Mouse (Mus musculus) right cerebral cortex, postnatal 4 days (tissue): ENCODE data around the gene Ager.
A peak's percentile ranks its signal among the peaks of the same experiment; 100 is the strongest.

Source experiments
- DNase-seq: peaks from one replicate; pipeline ENCODE4 v3.0.0-alpha.2; 2022

The Ager gene

GRCm38 (mm10) chr17:34605609-34606008 lies 7.9 kb downstream of the Ager start:
- peak; percentile 98 for DNase-seq

DNA sequence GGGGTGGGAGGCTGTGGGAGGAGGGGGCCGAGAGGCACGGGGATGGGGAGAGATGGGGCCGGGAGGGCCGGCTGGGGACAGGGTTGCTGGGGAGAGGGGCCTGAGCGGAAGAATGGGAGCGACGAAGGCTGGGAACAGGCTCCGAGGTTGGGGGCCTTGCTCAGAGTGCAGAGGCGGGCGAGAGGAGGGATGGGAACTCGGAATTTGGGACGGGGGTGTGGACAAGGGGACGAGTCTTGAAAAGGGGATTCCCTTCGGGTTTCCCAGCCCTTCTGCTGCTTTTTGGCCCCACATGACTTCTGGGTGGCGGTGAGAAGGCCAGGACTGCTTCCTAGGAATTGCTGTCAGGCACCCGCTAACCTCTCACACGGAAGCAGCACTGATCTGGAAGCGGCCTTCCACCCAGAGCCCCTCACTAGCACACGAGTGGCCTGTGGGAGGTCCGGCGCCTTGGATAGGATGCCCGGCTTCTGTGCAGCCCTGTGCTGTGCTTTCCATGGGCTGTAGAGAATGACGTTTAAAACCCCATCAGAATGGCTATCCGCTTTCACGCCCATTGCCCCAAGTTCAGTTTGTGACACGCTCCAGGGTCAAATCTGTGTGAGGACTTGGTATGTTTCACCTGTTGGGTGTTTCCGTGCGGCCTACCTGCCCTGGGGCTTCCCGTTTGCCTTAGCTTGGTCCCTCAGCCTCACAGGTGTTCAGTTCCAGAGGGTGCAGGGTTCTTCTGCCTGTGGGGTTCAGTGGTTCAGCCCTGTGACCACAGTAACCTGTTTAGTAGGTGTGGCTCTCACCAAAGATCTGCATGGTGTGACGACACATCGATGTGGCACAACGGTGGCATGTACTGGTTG lies 8.8 kb downstream of the Ager start:
- DNase-seq = no peak

DNA sequence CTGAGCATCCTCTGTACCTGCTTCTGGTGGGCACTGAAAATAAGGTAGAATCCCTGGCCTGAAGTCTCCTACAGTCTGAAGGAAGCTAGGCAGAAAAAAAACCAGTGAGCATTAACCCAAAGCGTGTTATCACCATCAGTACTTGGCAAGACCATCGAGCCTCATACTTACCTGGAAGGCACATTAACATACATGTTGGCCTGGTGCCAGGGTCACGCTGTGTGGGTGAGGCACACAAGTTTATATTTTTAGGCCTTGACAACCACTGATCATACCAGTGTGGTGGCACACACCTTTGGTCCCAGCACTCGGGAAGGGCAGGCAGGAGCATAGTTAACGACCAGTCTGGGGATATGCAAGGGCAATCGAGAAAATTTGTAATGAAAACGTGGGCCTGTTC lies 10.3 kb downstream of the Ager start:
- no peak for DNase-seq

DNA sequence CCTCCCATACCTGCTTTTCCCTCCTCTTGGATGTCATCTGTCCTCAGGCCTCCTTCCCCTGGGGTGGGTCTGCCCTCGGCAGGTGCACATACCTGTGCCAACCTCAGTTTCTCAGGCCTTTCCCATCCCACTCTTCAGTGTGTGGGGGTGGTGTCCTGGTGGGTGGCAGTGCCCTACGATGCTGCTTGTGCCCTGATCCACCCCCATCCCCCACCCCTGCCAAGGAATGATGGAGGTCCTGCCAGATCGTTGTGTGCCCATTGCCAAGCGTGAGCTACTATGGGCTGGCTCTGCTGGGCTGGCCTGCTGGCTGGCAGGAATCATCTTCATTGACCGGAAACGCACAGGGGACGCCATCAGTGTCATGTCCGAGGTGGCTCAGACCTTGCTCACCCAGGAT lies 13.4 kb downstream of the Ager start:
- DNase-seq = no peak

GRCm38 (mm10) chr17:34613054-34613645 lies 15.5 kb downstream of the Ager start:
- DNase-seq = no peak

DNA sequence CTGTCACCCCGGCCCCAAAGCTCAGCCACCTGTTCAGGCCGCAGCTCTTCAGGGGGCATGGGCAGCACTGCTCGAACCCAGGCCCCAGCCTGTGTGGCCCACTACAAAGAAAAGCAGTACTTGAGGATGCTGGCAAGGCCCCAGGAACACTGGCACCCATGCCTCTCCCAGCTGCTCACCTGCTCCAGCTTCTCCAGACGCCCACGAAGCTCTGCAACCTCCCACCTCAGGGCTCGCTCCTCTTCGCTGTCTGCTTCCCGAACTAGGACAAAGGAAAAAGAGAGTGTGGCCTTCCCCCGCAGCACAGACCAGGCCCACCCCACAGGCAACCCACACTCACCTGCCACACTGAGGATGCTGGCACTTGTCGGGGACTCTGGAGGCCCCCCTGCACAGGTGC lies 16.2 kb downstream of the Ager start:
- no peak for DNase-seq

DNA sequence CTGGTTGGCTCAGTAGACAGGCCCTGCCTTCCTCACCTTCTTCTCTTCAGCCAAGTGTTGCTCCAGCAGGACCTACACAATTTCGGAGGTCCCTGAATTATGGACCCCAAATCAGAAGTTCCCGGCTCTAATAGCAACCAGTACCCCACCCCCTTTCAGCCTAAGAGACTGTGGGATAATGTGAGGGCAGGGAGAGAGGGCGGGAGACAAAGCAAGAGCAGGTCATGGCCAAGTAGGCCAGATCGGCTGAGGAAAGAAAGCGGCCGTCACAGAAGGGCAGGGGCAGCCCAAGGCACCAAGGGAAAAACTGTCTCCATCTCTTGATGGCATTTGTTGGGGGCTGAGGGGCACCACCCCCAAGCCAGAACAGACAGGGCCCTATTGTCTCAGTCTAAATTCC lies 18.2 kb downstream of the Ager start, which contains the start of gene Egfl8:
Gene Egfl8 (minus strand): TSS at position 101 of the 400 bp plus-strand sequence.
- no peak for DNase-seq

DNA sequence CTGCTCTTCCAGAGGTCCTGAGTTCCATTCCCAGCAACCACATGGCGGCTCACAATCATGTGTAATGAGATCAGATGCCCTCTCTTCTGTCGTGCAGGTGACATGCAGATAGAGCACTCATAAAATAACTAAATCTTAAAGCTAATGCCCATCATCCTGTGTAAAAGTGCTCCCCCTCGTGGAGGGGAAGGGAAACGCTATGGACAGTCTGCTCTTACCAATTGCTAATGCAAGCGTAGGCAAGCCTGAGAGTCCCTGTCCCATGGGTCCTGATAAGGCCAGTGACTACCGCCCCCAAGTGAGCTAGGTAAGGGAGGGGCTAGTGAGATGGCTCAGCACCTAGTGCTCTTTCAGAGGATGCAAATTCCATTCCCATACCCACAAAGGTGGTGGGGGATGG lies 21.3 kb downstream of the Ager start:
- DNase-seq = no peak

DNA sequence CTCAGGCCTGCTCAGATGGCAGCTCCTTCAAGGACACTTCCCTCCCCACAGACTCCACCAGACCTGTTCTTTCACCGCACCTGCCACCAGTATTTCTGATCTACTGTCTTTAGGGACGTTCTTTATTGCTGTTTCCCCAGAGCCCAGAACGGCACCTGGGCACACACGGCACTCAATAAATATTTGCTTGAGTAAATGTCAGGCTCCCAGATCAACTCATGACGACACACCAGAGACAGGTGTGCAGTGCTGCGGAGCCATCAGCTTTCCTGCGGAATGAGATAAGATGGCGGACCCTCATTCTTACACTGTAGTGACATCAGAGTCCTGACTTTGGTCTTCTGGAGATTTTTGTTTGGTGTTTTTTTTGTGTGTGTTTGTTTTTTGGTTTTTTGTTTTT lies 23.3 kb downstream of the Ager start:
- DNase-seq = no peak

DNA sequence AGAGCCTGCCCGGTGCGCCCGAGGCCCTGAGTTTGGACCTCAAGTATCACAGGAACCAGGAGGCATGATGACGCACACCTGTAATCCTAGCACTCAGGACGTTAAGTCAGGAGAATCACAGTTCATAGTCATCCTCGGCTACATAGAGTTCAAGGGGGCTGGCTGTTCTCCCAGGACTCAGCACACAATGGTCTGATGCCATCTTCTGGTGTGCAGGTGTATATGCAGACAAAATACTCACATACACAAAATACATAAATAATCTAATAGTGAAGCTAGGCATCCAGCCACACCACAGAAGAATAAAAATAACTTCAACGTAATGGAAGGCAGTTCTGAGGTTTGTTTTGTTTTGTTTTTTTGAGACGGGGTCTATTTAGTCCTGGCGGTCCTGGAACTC lies 25.5 kb downstream of the Ager start:
- no peak for DNase-seq

DNA sequence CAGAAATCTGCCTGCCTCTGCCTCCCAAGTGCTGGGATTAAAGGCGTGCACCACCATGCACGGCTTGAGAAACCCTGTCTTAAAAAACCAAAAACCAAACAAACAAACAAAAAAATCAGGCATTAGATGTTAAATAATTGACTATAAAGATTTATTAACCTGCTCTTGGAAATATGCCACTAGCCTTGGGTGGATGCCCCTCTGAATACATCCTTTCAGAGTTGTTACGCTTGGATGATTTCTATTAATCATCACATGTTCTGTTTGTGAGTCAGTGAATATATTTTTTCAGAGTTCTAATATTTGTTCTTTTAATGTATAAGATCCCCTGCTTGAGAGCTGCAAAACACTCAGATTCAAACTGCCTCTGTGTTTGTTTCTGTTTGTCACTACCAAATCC lies 27.3 kb downstream of the Ager start:
- no peak for DNase-seq

DNA sequence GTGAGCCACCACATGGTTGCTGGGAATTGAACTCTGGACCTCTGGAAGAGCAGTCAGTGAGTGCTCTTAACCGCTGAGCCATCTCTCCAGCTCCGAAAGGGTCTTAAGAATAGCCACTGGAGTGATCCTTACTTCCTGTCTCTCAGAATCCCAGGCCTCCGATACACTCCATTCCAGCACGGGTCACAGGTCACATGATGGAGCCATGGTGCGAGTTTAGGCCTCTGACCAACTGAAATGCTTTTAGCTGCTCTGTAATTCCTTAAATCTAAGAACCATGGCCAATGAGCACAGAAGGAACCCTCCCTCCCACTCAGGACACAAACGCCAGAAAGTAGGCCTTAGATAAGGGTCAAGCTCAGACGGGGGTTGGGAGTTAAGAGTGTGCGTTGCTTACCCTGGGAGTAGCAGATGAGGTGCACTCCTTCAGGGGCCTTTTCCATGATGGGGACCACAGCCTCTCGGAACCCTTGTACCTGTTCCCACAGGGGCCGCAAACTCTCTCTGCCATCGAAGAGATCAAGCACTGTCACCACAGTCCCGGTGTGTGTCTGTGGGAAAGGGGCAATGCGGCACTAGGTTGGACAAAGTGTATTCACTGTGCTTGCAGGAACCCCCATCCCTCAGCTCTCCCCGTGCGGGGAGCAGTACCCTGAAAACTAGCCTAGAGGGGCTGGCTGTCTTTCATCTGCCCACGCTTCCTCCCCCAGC lies 28.6 kb downstream of the Ager start:
- DNase-seq = no peak

- DNase-seq = no peak
Measured at GRCm38 (mm10) chr17:34626773-34627092, 29.1 kb downstream of the Ager start.

GRCm38 (mm10) chr17:34627093-34627942 lies 29.7 kb downstream of the Ager start:
- DNase-seq = peak; percentile 78

DNA sequence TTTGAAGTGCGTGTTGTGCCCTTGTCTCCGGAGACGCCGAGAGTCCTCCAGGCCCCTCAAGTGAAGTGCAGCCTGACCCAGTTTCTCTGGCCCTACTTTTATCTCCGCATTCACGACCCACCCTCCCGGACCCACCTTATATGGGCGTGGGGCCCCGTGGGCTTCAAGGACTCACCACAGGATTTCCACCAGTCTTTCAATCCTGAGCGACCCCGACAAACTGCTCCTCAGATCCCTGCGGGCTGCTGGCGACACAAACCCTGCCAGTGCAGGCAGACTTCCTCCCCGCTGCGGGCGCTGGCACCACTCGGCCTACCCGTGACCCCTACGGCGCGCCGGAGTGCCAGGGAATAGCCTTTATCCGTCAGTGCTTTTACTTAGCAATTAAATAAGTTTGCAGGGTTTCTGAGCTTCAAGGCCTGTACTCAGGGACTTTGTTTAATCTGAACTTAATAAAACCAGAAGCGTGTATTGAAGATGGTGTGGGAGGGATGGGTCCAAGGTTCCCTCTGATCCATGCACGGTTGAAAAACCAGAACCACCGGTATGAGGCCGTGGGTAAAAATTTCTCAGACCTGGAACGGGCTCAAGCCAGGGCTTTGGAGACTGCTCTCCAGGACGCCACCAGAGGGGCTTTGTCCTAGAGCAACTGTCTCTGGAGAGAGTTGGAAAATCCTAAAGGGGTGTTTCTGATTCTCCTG lies 30.4 kb downstream of the Ager start, which contains the start of gene Ppt2:
Gene Ppt2 (minus strand): TSS at position 568 of the 701 bp plus-strand sequence.
- no peak for DNase-seq

DNA sequence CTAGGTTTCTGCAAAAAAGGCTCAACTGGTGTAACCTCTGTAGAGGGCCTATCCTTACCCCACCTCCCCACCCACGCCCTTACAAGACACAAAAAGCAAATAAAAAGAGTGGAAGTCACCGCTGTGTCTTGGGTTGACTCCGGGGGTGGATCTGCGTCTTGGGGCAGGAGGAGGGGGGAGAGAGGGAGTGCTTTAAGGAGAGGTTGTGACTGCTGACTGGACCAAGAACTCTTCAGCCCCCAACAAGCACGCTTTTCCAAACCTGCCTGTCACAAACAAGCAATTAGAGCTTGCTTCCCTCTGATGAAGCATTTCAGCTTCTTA lies 30.9 kb downstream of the Ager start:
- no peak for DNase-seq

- DNase-seq = peak; percentile 54
Measured at GRCm38 (mm10) chr17:34629221-34629751, 31.6 kb downstream of the Ager start, which contains the start of gene Prrt1. Prrt1 (plus strand) TSS chr17:34629533.

- no peak for DNase-seq
Measured at GRCm38 (mm10) chr17:34629796-34630603, 32.3 kb downstream of the Ager start.

GRCm38 (mm10) chr17:34630761-34631301 lies 33.2 kb downstream of the Ager start:
- no peak for DNase-seq

DNA sequence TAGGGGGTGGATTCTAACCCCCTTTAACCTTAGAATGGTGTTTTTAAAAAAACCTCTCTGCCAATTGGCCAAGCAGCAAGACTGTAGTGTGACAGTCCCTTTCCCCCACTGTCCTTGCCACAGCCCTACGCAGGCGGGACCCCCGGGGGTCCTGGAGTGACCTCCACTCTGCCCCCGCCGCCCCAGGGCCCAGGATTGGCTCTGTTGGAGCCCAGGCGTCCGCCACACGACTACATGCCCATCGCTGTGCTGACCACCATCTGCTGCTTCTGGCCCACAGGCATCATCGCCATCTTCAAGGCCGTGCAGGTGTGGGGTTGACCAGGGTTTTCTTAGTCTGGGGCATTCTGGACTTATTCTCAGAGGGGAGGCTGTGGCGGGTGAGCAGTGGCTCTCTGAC lies 34.0 kb downstream of the Ager start:
- no peak for DNase-seq

- DNase-seq = peak; percentile 55
Measured at GRCm38 (mm10) chr17:34632261-34632691, 34.6 kb downstream of the Ager start.
